Mouse (Mus musculus): ENCODE measurements around the gene Mkrn2.

- no peak for TF ChIP-seq POLR2A (IDR thresholded peaks at IDR 0.05; ENCODE audit: borderline replicate concordance, control insufficient read depth, low read depth, low read length)
- no peak for TF ChIP-seq CTCF (IDR thresholded peaks at IDR 0.05; ENCODE audit: control insufficient read depth, insufficient read depth, low read length)
Measured at GRCm38 (mm10) chr6:115634015-115634414, 32.3 kb downstream of the Mkrn2 start.

All from bone marrow, adult 2 months (tissue).